Mouse (Mus musculus): ENCODE results near the gene R3hdm1. TPM values are rescaled to one million over a fixed set of nuclear protein-coding genes. Genes with fewer than 3 reads are reported as not detected.
"Not testable (repeated sequence)": the region's sequence is repeated elsewhere in the genome, so short reads cannot be mapped to it uniquely, and the experiment has no call there.

The R3hdm1 gene
- polyA plus RNA-seq, 1 experiment from 2014 or later = 79.4 TPM

GRCm38 (mm10) chr1:128120913-128121627, 18.0 kb downstream of the R3hdm1 start:
- DNase-seq (ENCODE audit: low spot score) = no peak

DNA sequence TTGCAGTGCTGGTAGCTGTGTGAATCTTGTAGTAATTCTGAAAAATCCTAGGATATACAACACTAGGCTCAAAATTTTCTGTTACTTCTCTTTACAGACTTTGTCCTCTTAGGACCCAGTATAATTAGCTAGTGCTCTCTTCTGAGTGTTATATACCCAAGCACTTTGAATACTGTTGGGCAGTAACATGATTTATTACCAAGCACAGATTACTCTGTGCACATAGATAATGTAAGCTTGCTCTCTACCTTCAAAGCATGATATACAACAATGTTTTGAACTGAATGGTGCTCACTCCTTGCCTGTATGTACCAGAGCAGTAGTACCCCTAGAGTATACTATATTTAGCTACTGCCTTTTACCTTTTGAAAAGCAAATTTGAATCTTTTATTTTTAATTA, 33.1 kb downstream of the R3hdm1 start:
- DNase-seq (ENCODE audit: low spot score) = not testable (repeated sequence)

DNA sequence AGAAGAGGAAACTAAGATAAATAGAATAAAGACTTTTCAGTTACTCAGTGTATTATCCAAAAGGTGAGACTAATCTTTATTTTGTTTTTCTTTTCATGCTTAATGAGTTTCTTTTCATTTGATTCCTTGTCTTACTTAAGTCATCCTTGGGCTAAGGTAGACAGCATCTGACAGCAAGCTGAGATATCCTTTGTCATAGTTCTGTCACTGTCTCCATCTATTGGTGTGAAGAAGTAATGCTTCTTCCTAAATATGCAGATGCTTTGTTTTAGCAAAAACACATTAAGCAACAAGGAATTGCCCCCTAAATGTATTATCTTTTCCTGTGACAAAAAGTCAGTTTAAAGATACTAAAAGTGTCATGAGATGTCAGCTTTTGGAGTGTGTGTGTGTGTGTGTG, 37.9 kb downstream of the R3hdm1 start:
- peak; percentile 38 for DNase-seq (ENCODE audit: low spot score)

DNA sequence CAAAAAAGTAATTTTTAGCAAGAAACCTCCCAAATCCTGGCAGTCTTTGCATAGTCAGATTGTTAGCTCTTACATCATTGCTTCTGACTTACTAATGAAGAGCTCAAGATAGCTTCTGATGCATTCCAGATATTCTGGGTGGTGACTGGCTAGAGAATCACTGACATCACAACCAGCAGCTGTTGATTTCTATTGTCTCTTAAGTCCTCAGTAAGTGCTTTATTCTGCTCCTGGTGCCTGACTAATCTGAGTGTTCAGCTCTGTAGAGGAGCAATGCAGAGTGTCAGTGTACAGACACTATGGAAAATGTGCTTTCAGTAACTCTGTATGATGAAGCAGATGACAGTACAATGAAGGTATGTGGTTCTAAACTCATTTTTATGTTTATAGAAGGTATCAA, 38.6 kb downstream of the R3hdm1 start:
- DNase-seq (ENCODE audit: low spot score) = no peak

- no peak for DNase-seq (ENCODE audit: low spot score)
These were observed 63.9 kb downstream of the R3hdm1 start for GRCm38 (mm10) chr1:128166956-128167355.

DNA sequence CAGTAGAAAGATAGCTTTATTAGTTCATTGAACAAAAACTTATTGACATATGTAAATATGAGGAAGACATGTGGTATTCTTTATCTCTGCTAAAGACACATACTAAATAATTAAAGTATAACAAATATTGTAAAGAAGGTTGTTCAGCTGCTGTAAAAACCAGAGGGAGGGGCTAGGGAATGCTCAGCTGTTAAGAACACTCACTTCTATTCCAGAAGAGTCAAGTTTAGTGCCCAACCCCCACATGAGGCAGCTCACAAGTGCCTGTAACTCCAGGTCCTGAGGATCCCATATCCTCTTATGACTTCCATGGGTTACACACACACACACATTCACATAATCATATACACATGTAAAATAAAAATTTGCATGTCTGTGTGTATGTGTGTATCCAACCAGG, 67.0 kb downstream of the R3hdm1 start:
- DNase-seq (ENCODE audit: low spot score) = no peak

GRCm38 (mm10) chr1:128191426-128191825, 88.3 kb downstream of the R3hdm1 start:
- no peak for DNase-seq (ENCODE audit: low spot score)

- no peak for DNase-seq (ENCODE audit: low spot score)
These were observed 89.3 kb downstream of the R3hdm1 start for GRCm38 (mm10) chr1:128192369-128192768.

- DNase-seq (ENCODE audit: low spot score) = no peak
These were observed 90.9 kb downstream of the R3hdm1 start for GRCm38 (mm10) chr1:128194011-128194410.

- DNase-seq (ENCODE audit: low spot score) = no peak
These were observed 94.3 kb downstream of the R3hdm1 start for GRCm38 (mm10) chr1:128197353-128197752.

DNA sequence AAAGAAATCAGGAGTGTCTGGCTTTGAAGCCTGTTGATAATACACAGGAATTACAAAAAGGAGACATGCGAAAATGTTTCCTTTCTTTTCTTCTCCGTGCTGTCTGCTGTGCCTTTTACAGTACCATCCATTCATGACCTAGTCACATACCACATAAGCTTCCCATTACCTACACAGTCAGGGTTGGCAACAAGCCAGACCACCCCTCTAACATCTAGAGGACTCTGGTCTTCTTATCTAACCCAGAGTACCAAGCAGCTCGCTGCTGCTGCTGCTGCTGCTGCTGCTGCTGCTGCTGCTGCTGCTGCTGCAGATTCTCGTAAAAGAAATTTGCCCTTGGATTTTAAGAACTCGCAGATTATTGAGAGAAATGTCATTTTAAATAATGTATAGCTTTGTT, 110.2 kb downstream of the R3hdm1 start:
- DNase-seq (ENCODE audit: low spot score) = no peak

- DNase-seq (ENCODE audit: low spot score) = no peak
These were observed 118.8 kb downstream of the R3hdm1 start for GRCm38 (mm10) chr1:128221886-128222285.

DNA sequence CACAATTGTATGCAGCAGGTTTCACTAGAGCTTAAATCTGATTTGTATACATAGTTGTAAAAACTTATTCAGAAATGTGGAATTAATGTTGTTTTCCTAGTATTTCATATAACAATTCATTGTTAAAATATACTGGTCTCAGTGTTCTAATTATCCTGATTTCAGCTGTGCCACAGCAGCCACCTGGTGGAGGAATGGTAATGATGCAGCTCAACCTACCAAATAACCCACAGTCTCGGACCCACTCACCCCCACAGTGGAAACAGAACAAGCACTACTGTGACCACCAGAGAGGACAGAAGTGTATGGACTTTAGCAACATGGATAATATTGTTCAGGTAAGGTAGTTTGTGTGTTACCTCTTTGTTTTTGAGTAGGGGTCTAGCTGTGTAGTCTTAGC, 120.2 kb downstream of the R3hdm1 start:
- DNase-seq (ENCODE audit: low spot score) = peak; percentile 9

GRCm38 (mm10) chr1:128235181-128235580, 132.1 kb downstream of the R3hdm1 start:
- DNase-seq (ENCODE audit: low spot score) = no peak

- no peak for DNase-seq (ENCODE audit: low spot score)
These were observed 140.5 kb downstream of the R3hdm1 start, which contains the start of gene Ubxn4 for GRCm38 (mm10) chr1:128243627-128243995. TSS of gene Ubxn4 (plus strand) at chr1:128243964.

DNA sequence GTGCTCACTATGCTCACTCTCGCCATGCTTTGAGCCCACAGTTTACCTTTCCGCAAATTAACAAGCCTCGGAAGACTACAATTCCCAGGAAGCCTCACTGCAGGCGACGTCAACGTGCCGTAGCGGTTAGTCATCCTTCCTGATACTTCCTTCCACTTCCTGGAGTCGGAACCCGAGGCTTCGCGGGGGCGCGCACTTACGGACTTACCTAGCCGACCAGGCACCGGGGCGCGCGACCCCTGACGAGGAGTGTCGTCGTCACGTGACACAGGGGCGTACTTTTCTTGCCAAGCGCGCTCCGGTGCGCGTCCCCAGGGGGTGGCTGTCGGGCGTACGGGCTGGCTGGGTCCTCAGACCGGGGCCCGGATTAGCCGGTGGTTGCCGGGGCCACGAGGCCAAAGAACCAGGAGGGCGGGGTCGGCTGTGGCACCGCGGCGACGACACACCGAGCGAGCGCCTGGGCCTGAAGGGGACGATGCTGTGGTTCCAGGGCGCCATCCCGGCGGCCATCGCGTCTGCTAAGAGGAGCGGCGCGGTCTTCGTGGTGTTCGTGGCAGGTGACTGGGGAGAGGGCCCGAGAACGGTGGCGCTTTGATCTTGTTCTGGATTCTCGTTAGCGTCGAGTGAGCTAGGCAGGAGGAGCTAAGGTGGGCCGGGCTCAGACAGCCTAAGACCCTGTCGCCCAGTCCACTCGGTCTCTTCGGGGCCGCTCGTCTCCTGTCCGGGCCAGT, 141.1 kb downstream of the R3hdm1 start:
- peak; percentile 100 for DNase-seq (ENCODE audit: low spot score)

GRCm38 (mm10) chr1:128244727-128245355, 141.7 kb downstream of the R3hdm1 start:
- DNase-seq (ENCODE audit: low spot score) = peak; percentile 53

GRCm38 (mm10) chr1:128267061-128267460, 164.0 kb downstream of the R3hdm1 start:
- not testable (repeated sequence) for DNase-seq (ENCODE audit: low spot score)

GRCm38 (mm10) chr1:128270731-128271130, 167.6 kb downstream of the R3hdm1 start:
- DNase-seq (ENCODE audit: low spot score) = no peak

GRCm38 (mm10) chr1:128275908-128276307, 172.8 kb downstream of the R3hdm1 start:
- DNase-seq (ENCODE audit: low spot score) = no peak

DNA sequence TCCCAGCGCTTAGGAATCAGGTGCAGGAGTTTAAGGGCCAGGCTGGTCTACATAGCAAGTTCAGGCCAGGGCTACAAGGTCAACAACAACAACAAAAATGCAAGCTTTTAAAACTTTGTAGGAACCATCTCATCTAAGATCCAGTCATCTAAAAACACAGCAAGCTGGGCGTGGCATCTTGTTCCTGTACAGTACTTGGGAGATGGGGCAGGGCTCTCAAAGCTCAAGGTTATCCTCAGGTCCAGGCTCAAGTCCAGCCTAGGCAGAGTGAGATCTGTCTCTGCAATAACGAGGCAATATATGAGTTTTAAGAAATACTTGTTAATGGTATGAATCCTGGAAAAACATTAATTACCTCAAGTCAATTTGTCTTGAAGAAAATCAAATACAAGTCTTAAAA, 175.5 kb downstream of the R3hdm1 start:
- no peak for DNase-seq (ENCODE audit: low spot score)

- no peak for DNase-seq (ENCODE audit: low spot score)
These were observed 178.7 kb downstream of the R3hdm1 start for GRCm38 (mm10) chr1:128281753-128282152.
